22 mouse cellular contexts compared by ENCODE assay signal in the genomic region with DNA sequence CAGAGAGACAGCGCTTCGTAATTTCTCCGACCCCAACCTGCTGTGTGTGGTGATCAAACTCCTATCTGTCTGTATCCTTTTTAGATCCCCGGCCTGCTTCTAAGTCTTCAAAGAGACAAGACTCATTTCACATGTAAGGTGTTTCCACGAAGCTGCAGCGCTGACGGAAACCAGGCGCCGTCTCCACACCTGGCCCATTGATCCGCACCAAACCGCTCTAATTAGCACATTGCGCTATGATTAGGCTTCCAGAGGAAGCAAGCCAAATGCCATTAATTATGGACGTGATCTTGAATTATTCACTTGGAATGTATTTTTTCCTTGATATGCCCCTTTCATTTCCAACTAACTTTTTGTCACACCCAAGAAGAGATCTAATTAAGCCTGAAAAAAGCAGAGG.
DNase-seq lines count a peak whose midpoint lies in the region; ATAC-seq and TF ChIP-seq lines count a peak whose summit lies in the region.
"Had no signal": no experiment of that assay in that cellular context is flagged by ENCODE, and none has a peak within 500 bp of the region (broad histone marks: within the 10 kb centered on the region; RNA-seq: fewer than 3 reads in every experiment).

No protein-coding gene starts in this region.

- ATAC-seq in midbrain, embryonic 14.5 days (ENCODE audit: low FRiP score, low TSS enrichment): peak; percentile 53; the same call in 1 of the 2 replicates
- peak; percentile 72 for ATAC-seq in forebrain, embryonic 14.5 days
- ATAC-seq in forebrain, postnatal 0 days: peak; percentile 56; the same call in 1 of the 2 replicates
- ATAC-seq: activated CD4-positive, CD25-positive, alpha-beta regulatory T cell, adult 4 months; hindbrain, embryonic 16.5 days; intestine, embryonic 16.5 days had no signal

- intact Hi-C loops in left cerebral cortex, postnatal 4 days (cut with DNase I): no loop called here

- no peak for TF ChIP-seq CTCF in brain, embryonic 14.5 days (IDR thresholded peaks at IDR 0.05; ENCODE audit: borderline replicate concordance, extremely low read depth, insufficient read depth, insufficient read length)
- no peak for TF ChIP-seq CTCF in forebrain, postnatal 0 days (IDR thresholded peaks at IDR 0.05; ENCODE audit: low read depth)

- peak; percentile 39 for DNase-seq in midbrain, embryonic 14.5 days
- DNase-seq in midbrain, embryonic 10.5 days (ENCODE audit: low spot score): no peak
- peak; percentile 77 for DNase-seq in brain, embryonic 14.5 days (ENCODE audit: low read depth)
- peak; percentile 69 for DNase-seq in forebrain, embryonic 14.5 days (ENCODE audit: low spot score)
- DNase-seq in forebrain, postnatal 0 days: peak; percentile 33
- no peak for DNase-seq in left cerebral cortex, postnatal 4 days
- DNase-seq: adrenal gland, adult 8-10 months; adrenal gland, postnatal 25 days; cerebellum, adult 18-20 months; cerebellum, adult 9-10 months; cerebellum, postnatal 14 days; gastrocnemius, postnatal 25 days; heart, adult 18-20 months; heart, postnatal 10 days; heart, postnatal 36 days had no signal

- H3K9me3 ChIP-seq in midbrain, embryonic 14.5 days (ENCODE audit: control insufficient read depth, low read length): no peaks in the 10 kb centered on the region
- no peaks in the 10 kb centered on the region for H3K9me3 ChIP-seq in midbrain, embryonic 10.5 days (replicated peaks)
- no peaks in the 10 kb centered on the region for H3K9me3 ChIP-seq in forebrain, embryonic 14.5 days (replicated peaks; ENCODE audit: control insufficient read depth, low read length)
- H3K9me3 ChIP-seq in forebrain, postnatal 0 days (ENCODE audit: low read length): no peaks in the 10 kb centered on the region
- H3K9me3 ChIP-seq: heart, embryonic 12.5 days; heart, embryonic 15.5 days; hindbrain, embryonic 10.5 days; hindbrain, embryonic 13.5 days had no signal

- H3K4me2 ChIP-seq in midbrain, embryonic 14.5 days (ENCODE audit: low read length): no peak overlapping the region
- peak overlapping the region; percentile 29; the same call in 1 of the 2 replicates for H3K4me2 ChIP-seq in forebrain, embryonic 14.5 days (ENCODE audit: low read length)
- peak overlapping the region; percentile 21; the same call in 1 of the 2 replicates for H3K4me2 ChIP-seq in forebrain, postnatal 0 days (ENCODE audit: low read depth)
- H3K4me2 ChIP-seq: heart, embryonic 12.5 days; heart, embryonic 15.5 days; hindbrain, embryonic 13.5 days had no signal

- no peaks in the 10 kb centered on the region for H3K27me3 ChIP-seq in midbrain, embryonic 14.5 days (ENCODE audit: control insufficient read depth, insufficient read depth, low read length)
- H3K27me3 ChIP-seq in midbrain, embryonic 10.5 days (ENCODE audit: low read depth, poor library complexity, severe bottlenecking): no peaks in the 10 kb centered on the region
- no peaks in the 10 kb centered on the region for H3K27me3 ChIP-seq in forebrain, embryonic 14.5 days (replicated peaks; ENCODE audit: control insufficient read depth, insufficient read depth, low read length)
- no peaks in the 10 kb centered on the region for H3K27me3 ChIP-seq in forebrain, postnatal 0 days (ENCODE audit: insufficient read depth, low read length)

- H3K4me3 ChIP-seq in midbrain, embryonic 14.5 days (replicated peaks; ENCODE audit: low read depth, low read length): no peak overlapping the region
- H3K4me3 ChIP-seq in midbrain, embryonic 10.5 days: no peak overlapping the region
- H3K4me3 ChIP-seq in forebrain, embryonic 14.5 days (ENCODE audit: low read depth, low read length): no peak overlapping the region
- no peak overlapping the region for H3K4me3 ChIP-seq in forebrain, postnatal 0 days (ENCODE audit: low read depth, low read length)
- H3K4me3 ChIP-seq: heart, embryonic 12.5 days; heart, embryonic 15.5 days; hindbrain, embryonic 10.5 days; hindbrain, embryonic 13.5 days had no signal

- no peak overlapping the region for H3K27ac ChIP-seq in midbrain, embryonic 14.5 days (replicated peaks; ENCODE audit: low read depth, low read length)
- no peak overlapping the region for H3K27ac ChIP-seq in midbrain, embryonic 10.5 days (replicated peaks)
- no peak overlapping the region for H3K27ac ChIP-seq in forebrain, embryonic 14.5 days (ENCODE audit: low read depth, low read length)
- no peak overlapping the region for H3K27ac ChIP-seq in forebrain, postnatal 0 days (ENCODE audit: low read depth, low read length)
- H3K27ac ChIP-seq: heart, embryonic 15.5 days; hindbrain, embryonic 10.5 days; hindbrain, embryonic 13.5 days had no signal

- 72% methylated on average over 13 of the region's 13 CpGs for WGBS in midbrain, embryonic 14.5 days
- WGBS in midbrain, embryonic 10.5 days: 94% methylated on average over 13 of the region's 13 CpGs
- WGBS in forebrain, embryonic 14.5 days: 44% methylated on average over 13 of the region's 13 CpGs
- 25% methylated on average over 13 of the region's 13 CpGs for WGBS in forebrain, postnatal 0 days

- no peak overlapping the region for H3K9ac ChIP-seq in midbrain, embryonic 14.5 days (replicated peaks; ENCODE audit: low read length)
- no peak overlapping the region for H3K9ac ChIP-seq in forebrain, embryonic 14.5 days (ENCODE audit: low read length)
- H3K9ac ChIP-seq in forebrain, postnatal 0 days: no peak overlapping the region
- H3K9ac ChIP-seq: heart, embryonic 12.5 days; heart, embryonic 15.5 days; hindbrain, embryonic 13.5 days had no signal

- TF ChIP-seq POLR2A in brain, embryonic 14.5 days (IDR thresholded peaks at IDR 0.05; ENCODE audit: borderline replicate concordance, extremely low read depth, insufficient read depth, insufficient read length, poor library complexity, severe bottlenecking): no peak

- H3K36me3 ChIP-seq in midbrain, embryonic 14.5 days (ENCODE audit: control insufficient read depth, insufficient read depth, low read length): no peaks in the 10 kb centered on the region
- H3K36me3 ChIP-seq in midbrain, embryonic 10.5 days: no peaks in the 10 kb centered on the region
- no peaks in the 10 kb centered on the region for H3K36me3 ChIP-seq in forebrain, embryonic 14.5 days (ENCODE audit: control insufficient read depth, insufficient read depth, low read length)
- H3K36me3 ChIP-seq in forebrain, postnatal 0 days (ENCODE audit: insufficient read depth): no peaks in the 10 kb centered on the region
- H3K36me3 ChIP-seq: heart, embryonic 12.5 days; heart, embryonic 15.5 days; hindbrain, embryonic 10.5 days; hindbrain, embryonic 13.5 days had no signal

- H3K4me1 ChIP-seq in midbrain, embryonic 14.5 days (ENCODE audit: control insufficient read depth, insufficient read depth, low read length): no peaks in the 10 kb centered on the region
- H3K4me1 ChIP-seq in midbrain, embryonic 10.5 days: no peaks in the 10 kb centered on the region
- H3K4me1 ChIP-seq in forebrain, embryonic 14.5 days (ENCODE audit: control insufficient read depth, insufficient read depth, low read length): 0 out of 2 replicates have a peak, but pooled peaks cover 9% of the 10 kb centered on the region
- H3K4me1 ChIP-seq in forebrain, postnatal 0 days (ENCODE audit: insufficient read depth): no peaks in the 10 kb centered on the region
- H3K4me1 ChIP-seq: heart, embryonic 12.5 days; hindbrain, embryonic 10.5 days had no signal

Comparison
In these comparisons a context has a peak if more than half of its experiments do, and no peak if none do; other contexts are left out.
1. DNase-seq: peak in midbrain, embryonic 14.5 days (single experiment), brain, embryonic 14.5 days (single experiment), forebrain, embryonic 14.5 days (single experiment) and forebrain, postnatal 0 days (single experiment); none in midbrain, embryonic 10.5 days (single experiment) and left cerebral cortex, postnatal 4 days (single experiment).
2. Peak in every context shown above with its lines, with median percentiles within 50 percentile points of each other: ATAC-seq.